Mouse (Mus musculus) E14TG2a.4 (cell line): ENCODE measurements around the gene Gm45234.

ENCODE experiments used
- CTCF ChIP-seq: conservative IDR thresholded peaks from 2 replicates; pipeline ENCODE4 v1.5.1; 2014; ENCODE audit warnings: low read length
- NANOG ChIP-seq: IDR thresholded peaks from 2 replicates; pipeline ENCODE4 v1.6.1; 2014; ENCODE audit warnings: borderline replicate concordance, low read length, mixed read lengths
- POU5F1 ChIP-seq: IDR thresholded peaks from 2 replicates; pipeline ENCODE4 v1.6.1; 2014; ENCODE audit warnings: low read length, borderline replicate concordance

- TF ChIP-seq CTCF (no peak), NANOG (no peak), POU5F1 (no peak)
These were observed 36.1 kb upstream of the Gm45234 start for GRCm38 (mm10) chr6:124791911-124792310.
